Mouse (Mus musculus) bone marrow macrophage, adult 2 months (primary cell): ENCODE results near the gene Tfap2c. TPM values are rescaled to one million over a fixed set of nuclear protein-coding genes. Genes with fewer than 3 reads are reported as not detected.

Experiments used
- H3K27ac ChIP-seq: 2 replicates; pipeline ENCODE4 v1.5.1; 2012; ENCODE audit warnings: low read depth, low read length; ENCODE audit not compliant: insufficient read depth
- H3K4me1 ChIP-seq: 2 replicates; pipeline ENCODE4 v1.6.1; 2012; ENCODE audit warnings: low read length; ENCODE audit not compliant: control insufficient read depth, insufficient read depth
- H3K4me3 ChIP-seq: 2 replicates; pipeline ENCODE4 v1.5.1; 2012; ENCODE audit warnings: mild to moderate bottlenecking, low read length, moderate library complexity; ENCODE audit not compliant: insufficient read depth
- CTCF ChIP-seq: IDR thresholded peaks from 2 replicates; pipeline ENCODE4 v1.5.1; 2012; ENCODE audit warnings: low read depth, mild to moderate bottlenecking, low read length, moderate library complexity
- POLR2A ChIP-seq: IDR thresholded peaks from 2 replicates; pipeline ENCODE4 v1.6.1; 2012; ENCODE audit warnings: mild to moderate bottlenecking, low read depth, low read length, borderline replicate concordance
- polyA plus RNA-seq: library from polyadenylated mRNA; stranded (reverse); fragments of >200 nt; gene quantifications from 2 replicates; pipeline ENCODE4 v1.2.4, GENCODE M21; 2012; ENCODE audit not compliant: missing spikeins, insufficient read depth, insufficient read length

Gene Tfap2c
- polyA plus RNA-seq, 1 experiment, result not detected

GRCm38 (mm10) chr2:172579221-172579620 lies 29.8 kb downstream of the Tfap2c start:
- Histone ChIP-seq H3K27ac (no peak overlapping the region), H3K4me3 (no peak overlapping the region), H3K4me1 (no peaks in the 10 kb centered on the region)
- TF ChIP-seq POLR2A, result no peak
- no peak for TF ChIP-seq CTCF

- no peak for TF ChIP-seq CTCF
- no peak for TF ChIP-seq POLR2A
- no peak overlapping the region for H3K4me3 ChIP-seq
- no peak overlapping the region for H3K27ac ChIP-seq
Observed at GRCm38 (mm10) chr2:172580536-172581265, 31.3 kb downstream of the Tfap2c start.

GRCm38 (mm10) chr2:172583312-172583711 lies 33.9 kb downstream of the Tfap2c start:
- Histone ChIP-seq H3K27ac (no peak overlapping the region), H3K4me3 (no peak overlapping the region), H3K4me1 (no peaks in the 10 kb centered on the region)
- TF ChIP-seq CTCF (no peak), POLR2A (no peak)

More at GRCm38 (mm10) chr2:172580536-172581265, 31.3 kb downstream of the Tfap2c start:
- no peaks in the 10 kb centered on the region for H3K4me1 ChIP-seq

- TF ChIP-seq CTCF, result no peak
- no peak for TF ChIP-seq POLR2A
- no peak overlapping the region for H3K27ac ChIP-seq
- H3K4me1 ChIP-seq, result no peaks in the 10 kb centered on the region
- H3K4me3 ChIP-seq, result no peak overlapping the region
Observed at GRCm38 (mm10) chr2:172585329-172585728, 35.9 kb downstream of the Tfap2c start.

GRCm38 (mm10) chr2:172589048-172589447 lies 39.7 kb downstream of the Tfap2c start:
- no peak overlapping the region for H3K27ac ChIP-seq
- no peak for TF ChIP-seq CTCF
- no peak for TF ChIP-seq POLR2A
- H3K4me3 ChIP-seq, result no peak overlapping the region
- H3K4me1 ChIP-seq, result no peaks in the 10 kb centered on the region

- Histone ChIP-seq H3K4me1 (no peaks in the 10 kb centered on the region), H3K4me3 (no peak overlapping the region), H3K27ac (no peak overlapping the region)
- TF ChIP-seq CTCF, result no peak
- no peak for TF ChIP-seq POLR2A
Observed at GRCm38 (mm10) chr2:172590839-172591238, 41.4 kb downstream of the Tfap2c start.

- no peak overlapping the region for H3K27ac ChIP-seq
- no peak for TF ChIP-seq CTCF
- no peak for TF ChIP-seq POLR2A
- no peak overlapping the region for H3K4me3 ChIP-seq
- no peaks in the 10 kb centered on the region for H3K4me1 ChIP-seq
Observed at GRCm38 (mm10) chr2:172594326-172594725, 44.9 kb downstream of the Tfap2c start.

GRCm38 (mm10) chr2:172597056-172597455 lies 47.7 kb downstream of the Tfap2c start:
- Histone ChIP-seq H3K4me3 (no peak overlapping the region), H3K4me1 (no peaks in the 10 kb centered on the region), H3K27ac (no peak overlapping the region)
- no peak for TF ChIP-seq CTCF
- TF ChIP-seq POLR2A, result no peak

- no peaks in the 10 kb centered on the region for H3K4me1 ChIP-seq
- no peak overlapping the region for H3K4me3 ChIP-seq
- TF ChIP-seq POLR2A (no peak), CTCF (no peak)
- no peak overlapping the region for H3K27ac ChIP-seq
Observed at GRCm38 (mm10) chr2:172597881-172598280, 48.5 kb downstream of the Tfap2c start.

- TF ChIP-seq POLR2A, result no peak
- TF ChIP-seq CTCF, result no peak
- Histone ChIP-seq H3K4me1 (no peaks in the 10 kb centered on the region), H3K4me3 (no peak overlapping the region), H3K27ac (no peak overlapping the region)
Observed at GRCm38 (mm10) chr2:172604625-172605024, 55.2 kb downstream of the Tfap2c start.
